Mouse (Mus musculus) C2C12 (cell line): ENCODE results near the gene Cacna1c.

Source experiments
- CTCF ChIP-seq: IDR thresholded peaks from one replicate; pipeline ENCODE4 v1.5.1; 2011; ENCODE audit not compliant: control insufficient read depth, insufficient read depth, insufficient read length
- MYOG ChIP-seq: IDR thresholded peaks from one replicate; pipeline ENCODE4 v1.6.1; 2011; ENCODE audit not compliant: control insufficient read depth, insufficient read length; ENCODE audit errors: extremely low read depth

- TF ChIP-seq CTCF (no peak), MYOG (no peak)
Observed at GRCm38 (mm10) chr6:118626246-118626645, 570.0 kb downstream of the Cacna1c start.
